8 mouse cellular contexts compared by ENCODE assay signal in genomic region chr7:3329776-3330546, GRCm38 (mm10). TPM values are rescaled to one million over a fixed set of nuclear protein-coding genes. Genes with fewer than 3 reads are reported as not detected.
DNase-seq lines count a peak whose midpoint lies in the region; ATAC-seq lines count a peak whose summit lies in the region.

No protein-coding gene starts in this region.

- H3K27ac ChIP-seq in hindbrain, embryonic 11.5 days (ENCODE audit: low read depth, low read length): no peak overlapping the region

- peak; percentile 86 for DNase-seq in NIH3T3 (ENCODE audit: low read depth)
- DNase-seq in cerebellum, adult 9-10 months: peak; percentile 85
- peak; percentile 42 to 82 for DNase-seq in frontal cortex, postnatal 10 days (ENCODE audit: low spot score in 2 of 2)
- peak; percentile 85 for DNase-seq in hindbrain, embryonic 11.5 days (ENCODE audit: low spot score)
- peak; percentile 90 to 92 for DNase-seq in layer of hippocampus, postnatal 10 days (ENCODE audit: low spot score in 2 of 2)
- peak; percentile 79 for DNase-seq in lung, postnatal 14 days
- peak; percentile 58 for DNase-seq in retina, adult 2 months (ENCODE audit: low read depth, low spot score)
- DNase-seq in thymus, postnatal 25 days: peak; percentile 74

- peaks cover 2% of the 10 kb centered on the region; the same call in 1 of the 2 replicates for H3K4me1 ChIP-seq in hindbrain, embryonic 11.5 days (replicated peaks; ENCODE audit: control insufficient read depth, insufficient read depth, low read length)

- H3K4me2 ChIP-seq in hindbrain, embryonic 11.5 days (replicated peaks; ENCODE audit: low read depth, low read length): peak overlapping the region; percentile 22; the same call in 1 of the 2 replicates

- H3K27me3 ChIP-seq in hindbrain, embryonic 11.5 days (ENCODE audit: control insufficient read depth, insufficient read depth, low read length): peaks cover 2% of the 10 kb centered on the region

- 0 out of 2 replicates have a peak, but pooled peaks have one; percentile 15 for ATAC-seq in hindbrain, embryonic 11.5 days (ENCODE audit: low FRiP score)

- H3K9ac ChIP-seq in hindbrain, embryonic 11.5 days (ENCODE audit: low read depth, low read length): 0 out of 2 replicates have a peak overlapping the region, but pooled peaks have one; percentile 23

- no peaks in the 10 kb centered on the region for H3K9me3 ChIP-seq in hindbrain, embryonic 11.5 days (ENCODE audit: control insufficient read depth, low read length)

- H3K36me3 ChIP-seq in hindbrain, embryonic 11.5 days (ENCODE audit: control insufficient read depth, insufficient read depth, low read length): no peaks in the 10 kb centered on the region

- no peak overlapping the region for H3K4me3 ChIP-seq in hindbrain, embryonic 11.5 days (ENCODE audit: low read depth, low read length)

- 22% methylated on average over 31 of the region's 31 CpGs for WGBS in hindbrain, embryonic 11.5 days

RNA-seq across cellular contexts. Expression of gene Cacng7, which starts 2.8 kb away (rescaled TPM):
- polyA plus RNA-seq in hindbrain, embryonic 11.5 days (2014; fragmentation: Nextera tagmentation; extraction: Ambion mirVana): 3.9 and 4.6 TPM in 2 replicates
- total RNA-seq in layer of hippocampus, postnatal 10 days (2021): 100 to 1,000 TPM; 114 to 119 TPM

RNA-seq across cellular contexts. Expression of gene Prkcg, which starts 41.0 kb away (rescaled TPM):
- 0.15 and 0.65 TPM in 2 replicates for polyA plus RNA-seq in hindbrain, embryonic 11.5 days (2014; fragmentation: Nextera tagmentation; extraction: Ambion mirVana)
- total RNA-seq in layer of hippocampus, postnatal 10 days (2021): 100 to 1,000 TPM; 448 to 472 TPM

RNA-seq across cellular contexts. Expression of gene Myadm, which starts 41.1 kb away (rescaled TPM):
- polyA plus RNA-seq in hindbrain, embryonic 11.5 days (2014; fragmentation: Nextera tagmentation; extraction: Ambion mirVana): 41.3 and 44.3 TPM in 2 replicates
- total RNA-seq in layer of hippocampus, postnatal 10 days (2021): 10 to 100 TPM; 89.7 to 91.6 TPM
